Mouse (Mus musculus): Measurements from ENCODE around the gene Spata32. TPM values are rescaled to one million over a fixed set of nuclear protein-coding genes. Genes with fewer than 3 reads are reported as not detected.
A peak's percentile ranks its signal among the peaks of the same experiment; 100 is the strongest.

Gene Spata32
- total RNA-seq, 2 experiments from 2014 or later, result not detected

DNA sequence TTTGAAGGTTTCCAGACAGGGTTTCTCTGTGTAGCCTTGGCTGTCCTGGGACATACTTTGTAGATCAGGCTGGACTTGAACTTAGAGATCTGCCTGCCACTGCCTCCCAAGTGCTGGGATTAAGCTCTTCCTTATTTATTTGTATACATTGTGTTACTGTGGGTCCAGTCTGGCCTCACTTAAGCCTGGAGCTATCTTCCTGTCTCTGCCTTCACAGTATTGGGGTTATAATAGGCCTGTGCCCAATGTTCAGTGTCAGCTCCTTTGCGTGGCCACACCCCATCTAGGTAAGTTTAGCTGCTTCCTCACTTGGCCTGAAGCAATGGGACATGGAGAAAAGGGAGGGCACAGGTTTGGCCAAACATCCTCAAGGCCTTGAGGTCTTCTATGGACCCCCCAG, 41.7 kb downstream of the Spata32 start:
- DNase-seq, result no peak
- intact Hi-C loops (cut with DNase I), result no loop called here

DNA sequence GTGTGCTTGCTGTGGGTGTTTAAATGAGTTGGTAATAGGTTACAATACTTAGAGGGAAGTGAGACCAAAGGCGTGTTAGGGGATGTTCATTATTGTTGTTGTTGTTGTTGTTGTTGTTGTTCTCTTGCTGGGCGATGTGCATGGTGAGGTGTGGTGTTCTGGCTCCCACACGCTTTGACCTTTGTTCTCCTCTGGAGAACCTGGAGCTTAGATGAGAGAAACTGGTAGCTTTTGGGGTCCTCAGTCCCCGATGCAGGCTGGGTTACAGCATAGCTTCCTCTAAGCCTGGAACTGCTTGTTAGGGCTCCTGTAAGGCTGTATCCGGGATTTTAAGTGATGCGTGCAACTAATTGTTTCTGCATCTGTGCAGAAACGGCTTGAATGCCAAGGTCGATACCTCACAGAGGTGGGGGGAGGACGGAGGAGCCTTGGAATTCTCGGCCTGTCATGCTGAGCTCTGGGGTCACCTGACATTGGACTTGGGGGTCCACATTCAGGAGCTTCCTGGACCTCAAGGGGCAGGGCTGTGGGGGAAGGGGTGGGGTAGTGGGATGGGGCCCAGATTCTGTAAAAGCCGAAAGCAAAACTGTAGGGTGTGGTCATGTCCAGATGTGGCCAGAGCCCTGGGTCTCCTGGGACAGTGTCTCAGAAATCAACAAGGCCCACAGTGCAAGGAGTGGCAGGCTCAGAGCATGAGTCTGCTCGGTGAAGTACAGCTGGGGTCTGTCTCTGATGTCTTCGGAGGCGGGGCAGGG, 42.4 kb downstream of the Spata32 start:
- intact Hi-C loops (cut with DNase I), result no loop called here
- DNase-seq, result peak in 1 of 2 experiments; percentile 32

DNA sequence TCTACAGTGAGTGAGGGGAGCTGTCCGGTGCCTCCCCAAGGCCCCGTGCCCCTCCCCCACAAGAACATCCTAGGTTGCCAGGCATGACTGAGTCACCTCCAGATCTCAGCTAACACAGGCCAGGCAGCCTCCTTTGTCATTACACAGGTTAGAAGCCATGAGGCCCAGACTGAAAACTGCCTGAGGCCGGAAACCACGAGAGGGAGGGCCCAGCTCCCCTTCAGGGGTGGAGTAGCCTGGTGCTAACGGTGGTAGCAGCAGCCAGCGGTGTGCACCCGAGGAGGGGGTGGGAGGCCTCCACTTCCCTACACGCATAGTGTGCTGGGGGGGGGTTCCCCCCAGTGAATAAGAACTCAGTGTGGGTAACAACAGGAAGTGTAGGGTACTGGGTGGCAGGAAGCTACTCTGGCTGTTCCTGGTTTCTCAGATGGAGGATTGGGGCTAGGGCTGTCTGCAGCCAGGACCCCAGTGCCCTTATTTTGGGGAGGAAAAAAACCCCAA, 43.3 kb downstream of the Spata32 start:
- intact Hi-C loops (cut with DNase I), result loop anchor here (5.0 kb wide), 1 partner anchor 57 kb away; no protein-coding TSS in a partner anchor
- DNase-seq, result no peak

DNA sequence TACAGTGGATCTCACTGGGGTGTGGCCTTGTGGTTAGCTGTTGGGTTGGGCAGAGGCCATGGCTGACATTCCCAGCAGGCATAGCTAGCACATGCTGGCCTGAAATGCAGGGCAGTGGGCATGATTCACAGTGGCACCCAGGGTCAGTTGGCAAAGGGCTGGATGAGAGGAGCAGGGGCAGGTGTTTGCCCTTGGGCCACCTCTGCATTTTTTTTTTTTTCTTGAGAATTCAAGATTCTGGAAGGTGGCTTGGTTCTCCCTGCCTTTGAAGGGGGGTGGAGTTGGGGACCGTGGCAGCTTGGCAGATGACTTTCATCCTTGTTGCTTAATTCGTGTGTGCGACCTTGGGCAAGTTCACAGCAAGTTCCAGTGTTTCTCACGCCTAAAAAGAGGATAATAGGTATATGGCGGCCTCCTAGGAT, 43.8 kb downstream of the Spata32 start:
- DNase-seq, result no peak
- intact Hi-C loops (cut with DNase I), result loop anchor here (5.0 kb wide), 1 partner anchor 58 kb away; no protein-coding TSS in a partner anchor

DNA sequence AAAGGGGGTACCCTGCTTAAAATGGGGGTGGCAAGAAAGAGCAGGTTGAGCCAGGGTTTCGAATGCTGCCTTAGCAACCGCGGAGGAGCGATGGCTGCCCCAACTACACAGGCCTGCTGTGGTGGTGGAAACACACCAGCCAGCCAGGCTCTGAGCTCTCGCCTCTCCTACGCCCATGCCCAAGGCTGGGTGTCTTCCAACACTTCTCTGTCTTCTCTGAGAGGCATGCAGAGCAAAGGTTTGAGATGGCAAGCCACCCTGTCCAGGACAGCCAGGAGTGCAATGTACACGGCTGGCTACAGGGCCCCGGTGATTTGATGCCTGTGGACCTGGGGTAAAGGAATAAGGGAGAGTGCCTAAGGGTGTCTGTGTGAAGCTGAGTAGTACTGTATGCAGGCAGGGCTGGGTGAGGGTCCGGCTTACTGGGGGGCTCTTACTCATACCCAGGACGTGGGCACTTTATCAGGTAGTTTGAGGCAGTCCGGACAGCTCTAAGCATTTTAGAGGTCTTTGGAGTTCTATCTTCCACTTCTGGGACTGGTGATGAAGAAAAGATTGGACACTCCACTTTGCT, 44.4 kb downstream of the Spata32 start:
- DNase-seq, result no peak
- intact Hi-C loops (cut with DNase I), result loop anchor here (5.0 kb wide), 1 partner anchor 58 kb away; no protein-coding TSS in a partner anchor

DNA sequence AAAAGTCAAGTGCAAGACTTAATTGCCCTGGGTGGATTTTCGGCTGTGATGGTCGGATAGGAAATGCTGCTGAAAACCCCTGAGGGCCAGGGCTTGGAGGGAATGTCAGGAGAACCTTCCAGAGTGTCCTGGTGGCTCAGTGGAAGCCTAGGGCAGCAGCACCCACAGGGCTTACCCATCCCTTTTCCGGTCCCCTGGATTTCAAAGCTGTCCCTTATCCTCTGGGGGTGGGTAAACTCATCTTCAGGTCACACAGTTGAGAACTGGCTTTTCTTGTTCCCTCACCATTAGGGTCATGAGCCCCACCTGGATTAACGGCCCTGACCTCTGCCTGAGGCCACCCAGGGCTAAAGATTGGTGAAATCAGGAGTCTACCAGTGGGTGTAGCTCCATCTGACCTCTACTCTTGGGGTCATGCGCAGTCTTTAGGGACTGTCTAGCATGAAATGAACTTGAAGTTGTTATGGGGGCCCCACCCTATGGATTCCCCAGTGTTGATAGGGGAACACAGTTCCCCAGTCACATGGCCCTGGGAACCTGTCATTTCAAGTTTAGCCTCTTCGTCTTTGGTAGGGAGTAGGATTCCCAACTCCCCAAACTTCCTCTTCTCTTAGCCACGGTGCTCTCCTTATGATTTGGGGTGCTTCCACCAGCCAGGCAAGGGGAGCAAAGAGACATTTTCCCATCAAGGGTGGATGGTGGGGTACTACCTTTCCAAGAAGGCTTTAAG, 45.0 kb downstream of the Spata32 start:
- DNase-seq, result no peak
- intact Hi-C loops (cut with DNase I), result loop anchor here (5.0 kb wide), 1 partner anchor 59 kb away; no protein-coding TSS in a partner anchor

DNA sequence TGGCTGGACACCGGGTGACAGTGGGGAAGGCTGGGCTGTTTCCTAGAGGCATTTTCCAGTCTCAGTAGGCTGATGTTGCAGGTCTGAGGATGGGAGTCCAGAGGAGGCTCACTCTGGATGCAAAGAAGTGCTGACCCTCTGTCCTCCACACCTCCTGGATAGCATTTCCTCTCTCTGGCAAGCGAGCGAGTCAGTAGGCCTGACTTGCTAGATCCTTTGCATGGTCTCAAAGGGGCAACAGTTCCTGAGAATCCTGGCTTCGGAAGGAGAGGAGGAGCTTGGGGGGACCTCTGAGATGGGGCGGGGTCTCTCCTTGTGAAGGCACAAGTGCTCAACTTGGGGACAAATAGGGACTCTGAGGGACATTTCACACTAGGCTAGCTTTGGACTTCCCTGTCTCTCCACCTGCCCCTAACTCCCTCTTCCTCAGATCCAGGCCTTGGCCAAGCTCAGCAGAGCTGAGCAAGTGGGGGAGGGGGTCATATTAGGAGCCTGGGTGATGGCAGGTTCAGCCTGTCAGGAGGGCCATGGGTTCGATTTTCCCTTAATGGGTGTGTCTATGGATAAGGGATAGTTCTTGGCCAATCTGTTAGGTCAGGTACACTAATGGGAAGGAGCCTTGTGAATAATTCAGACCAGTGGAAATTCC, 45.7 kb downstream of the Spata32 start:
- intact Hi-C loops (cut with DNase I), result loop anchor here (5.0 kb wide), 1 partner anchor 60 kb away; no protein-coding TSS in a partner anchor
- no peak for DNase-seq

DNA sequence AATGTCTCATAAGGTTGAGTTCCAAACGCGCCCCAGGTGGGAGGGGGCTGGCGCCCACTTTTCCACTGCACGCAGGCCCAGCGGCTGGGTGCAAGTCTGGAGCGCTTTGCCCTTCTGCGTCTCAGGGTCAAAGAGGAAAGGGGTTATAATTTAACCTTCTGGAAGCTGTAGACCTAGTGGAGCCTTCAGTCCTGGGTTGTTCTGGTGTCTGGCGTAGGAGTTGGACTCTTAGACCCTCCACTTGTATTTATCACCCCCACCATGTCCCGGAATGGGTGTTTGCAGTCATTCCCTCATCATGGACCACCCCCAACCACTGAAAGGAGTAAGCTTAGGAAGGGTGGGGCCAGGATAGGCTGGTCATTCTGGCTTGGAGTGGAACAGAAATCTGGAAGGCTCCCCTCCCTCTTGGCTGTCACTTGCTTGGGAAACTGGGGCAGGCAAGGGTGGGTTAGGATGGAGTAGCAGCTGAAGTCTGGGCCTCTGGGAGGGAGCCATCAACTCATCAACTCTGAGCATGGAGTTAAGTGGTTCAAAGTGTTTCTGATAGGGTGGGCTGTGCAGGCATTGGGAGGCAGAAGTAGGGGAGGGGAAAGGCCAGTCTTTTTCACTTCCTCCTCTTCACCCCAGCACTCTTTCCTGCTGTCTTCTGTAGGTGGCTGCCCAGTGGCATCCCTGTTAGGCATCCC, 46.4 kb downstream of the Spata32 start:
- intact Hi-C loops (cut with DNase I), result loop anchor here (5.0 kb wide), 1 partner anchor 60 kb away; no protein-coding TSS in a partner anchor
- DNase-seq, result no peak

DNA sequence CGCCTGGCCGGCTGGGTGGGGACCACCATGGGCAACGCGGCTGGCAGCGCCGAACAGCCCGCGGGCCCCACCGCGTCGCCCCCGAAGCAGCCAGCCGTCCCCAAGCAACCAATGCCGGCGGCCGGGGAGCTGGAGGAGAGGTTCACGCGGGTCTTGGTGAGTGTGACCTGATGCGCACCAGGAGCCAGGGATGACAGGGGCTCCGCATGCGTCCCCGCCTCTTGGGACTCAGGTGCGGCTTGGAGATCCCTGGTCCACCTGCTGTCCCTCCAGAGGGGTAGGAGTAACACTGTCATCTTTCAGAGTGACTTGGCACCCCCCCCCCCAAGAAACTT, 47.0 kb downstream of the Spata32 start:
- DNase-seq, result no peak
- intact Hi-C loops (cut with DNase I), result loop anchor here (5.0 kb wide), 1 partner anchor 61 kb away; no protein-coding TSS in a partner anchor

DNA sequence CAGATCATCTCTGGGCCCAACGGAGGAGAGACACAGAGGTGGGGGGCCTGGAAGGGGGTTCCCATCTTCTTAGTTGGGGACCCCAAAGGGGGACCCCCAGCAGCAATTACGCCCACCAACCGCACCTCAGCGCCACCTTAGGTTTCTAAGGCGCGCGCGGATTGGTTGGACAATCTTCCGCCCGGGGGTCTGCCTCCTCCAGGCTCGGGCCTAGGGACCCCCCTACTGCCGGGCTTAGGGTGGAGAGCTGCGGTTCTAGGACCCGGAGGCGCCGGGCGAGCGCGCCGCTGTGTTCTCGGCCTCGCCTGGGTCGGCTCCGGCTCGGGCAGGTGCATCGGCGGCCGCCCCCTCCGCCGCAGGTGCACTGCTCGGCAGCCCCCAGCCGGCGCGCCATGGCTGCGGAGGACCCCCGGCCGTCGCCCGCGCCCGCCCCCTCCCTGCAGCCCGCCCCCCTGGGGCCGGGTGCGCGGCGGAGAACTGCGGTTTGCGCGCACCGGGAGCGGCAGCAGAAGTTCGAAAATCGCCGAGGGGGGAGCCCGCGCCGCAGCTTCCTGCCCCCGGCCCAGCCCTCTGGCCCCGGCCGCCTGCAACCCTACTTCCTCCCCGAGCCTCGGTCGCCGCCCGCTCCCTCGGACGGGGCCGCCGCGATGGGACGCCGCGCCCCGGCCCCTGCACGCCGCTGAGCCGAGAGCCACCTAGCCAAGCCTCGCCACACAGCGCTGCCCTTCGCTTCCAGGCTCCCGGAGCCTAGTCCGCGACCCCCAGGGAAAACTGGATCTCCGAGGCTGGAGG, 47.5 kb downstream of the Spata32 start, which contains the start of gene Fmnl1:
Gene Fmnl1, plus strand, starts transcription at position 614 of the 792 bp plus-strand sequence.
- intact Hi-C loops (cut with DNase I), result loop anchor here (5.0 kb wide), 1 partner anchor 62 kb away; no protein-coding TSS in a partner anchor
- no peak for DNase-seq

DNA sequence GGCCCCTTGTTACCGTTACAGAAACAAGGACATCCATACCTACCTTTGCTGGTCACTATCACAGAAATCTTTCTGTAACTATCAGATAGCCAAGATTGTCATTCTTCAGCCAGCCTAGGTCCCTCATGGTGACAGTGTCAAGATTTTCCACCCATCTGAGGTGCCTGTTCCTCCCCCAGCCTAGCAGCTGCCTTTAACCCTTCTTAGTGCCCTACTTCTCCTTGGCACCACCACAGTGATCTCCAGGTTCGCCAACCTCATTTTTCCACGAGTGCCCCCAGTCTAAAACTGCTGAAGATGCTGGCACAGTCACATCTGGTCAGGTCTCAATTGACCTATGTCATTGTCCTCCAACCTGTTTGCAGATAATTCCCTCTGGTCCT, 48.1 kb downstream of the Spata32 start:
- no peak for DNase-seq
- intact Hi-C loops (cut with DNase I), result loop anchor here (5.0 kb wide), 1 partner anchor 62 kb away; no protein-coding TSS in a partner anchor

DNA sequence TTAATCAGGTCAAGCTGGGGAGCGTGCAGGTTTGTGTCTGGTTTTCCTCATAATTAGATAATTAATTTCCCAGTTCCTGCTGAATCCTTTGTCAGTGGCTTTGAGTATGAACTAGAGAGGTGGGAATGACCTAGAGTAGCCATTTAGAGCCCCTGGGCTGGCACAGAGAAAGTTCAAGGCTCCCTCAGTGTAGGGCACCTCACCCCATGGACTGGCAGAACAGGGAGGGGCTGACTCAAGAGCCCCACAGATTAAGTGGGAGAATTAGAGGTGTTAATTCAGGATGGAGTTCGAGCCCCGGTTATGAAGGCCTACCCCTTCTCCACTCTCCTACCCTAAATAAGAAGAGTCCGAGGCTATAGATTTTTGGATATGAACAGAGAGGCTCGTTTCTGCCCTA, 48.6 kb downstream of the Spata32 start:
- intact Hi-C loops (cut with DNase I), result loop anchor here (5.0 kb wide), 2 partner anchors 63 to 103 kb away; no protein-coding TSS in a partner anchor
- no peak for DNase-seq

DNA sequence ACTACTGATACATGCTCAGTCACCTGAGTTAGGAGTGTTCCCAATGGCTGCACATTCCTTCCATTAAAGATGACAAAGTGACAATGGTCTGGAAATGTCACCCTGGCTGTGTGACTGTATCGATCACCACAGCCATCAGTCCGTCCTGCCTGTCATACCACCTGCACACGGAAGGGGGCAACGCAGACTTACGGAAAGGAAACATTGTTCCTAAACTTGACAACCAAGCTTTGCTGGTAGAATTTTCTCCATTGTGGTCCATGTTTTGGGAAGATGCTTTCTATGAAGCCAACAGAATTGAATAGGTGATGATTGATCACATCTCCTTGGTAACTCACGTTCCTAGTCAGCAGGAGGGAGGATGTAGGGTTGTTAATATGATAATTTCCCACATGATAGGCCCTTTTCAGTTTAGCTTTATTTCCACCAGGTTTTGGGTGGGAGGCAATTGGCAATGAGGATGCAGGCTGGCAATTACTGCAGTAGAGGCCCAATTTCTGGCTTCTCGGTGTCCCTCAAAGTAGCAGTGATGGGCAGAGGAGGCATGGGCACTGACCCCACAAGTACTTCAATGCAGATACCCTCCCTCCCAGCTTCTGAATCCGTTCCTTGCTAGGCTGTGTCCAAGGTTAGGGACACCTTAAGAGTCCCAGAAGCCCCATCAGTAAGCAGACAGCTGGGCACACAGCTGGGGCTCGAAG, 49.4 kb downstream of the Spata32 start:
- peak; percentile 60 to 71 for DNase-seq
- intact Hi-C loops (cut with DNase I), result loop anchor here (1.0 to 5.0 kb wide), 2 partner anchors 103 to 158 kb away; no protein-coding TSS in a partner anchor

DNA sequence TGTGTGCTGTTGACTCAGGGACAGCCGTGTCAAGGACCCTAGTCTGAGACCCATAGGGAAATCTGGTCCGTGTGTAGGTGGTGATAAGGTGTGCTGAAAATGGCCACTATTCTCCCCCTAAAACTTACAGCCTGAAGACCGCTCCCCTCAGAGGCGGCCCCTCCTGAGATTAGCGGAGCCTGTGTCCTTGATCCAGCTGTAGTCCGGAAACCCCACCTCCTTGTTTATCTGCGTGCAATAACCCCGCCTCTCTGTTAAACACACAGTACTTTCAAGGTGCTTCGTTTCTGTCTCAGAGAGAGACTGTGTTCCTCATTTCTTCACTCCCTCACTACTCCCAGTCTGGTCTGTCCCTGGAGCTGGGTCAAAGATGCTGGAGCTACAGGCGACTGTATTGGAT, 53.8 kb downstream of the Spata32 start:
- no peak for DNase-seq
- intact Hi-C loops (cut with DNase I), result no loop called here

DNA sequence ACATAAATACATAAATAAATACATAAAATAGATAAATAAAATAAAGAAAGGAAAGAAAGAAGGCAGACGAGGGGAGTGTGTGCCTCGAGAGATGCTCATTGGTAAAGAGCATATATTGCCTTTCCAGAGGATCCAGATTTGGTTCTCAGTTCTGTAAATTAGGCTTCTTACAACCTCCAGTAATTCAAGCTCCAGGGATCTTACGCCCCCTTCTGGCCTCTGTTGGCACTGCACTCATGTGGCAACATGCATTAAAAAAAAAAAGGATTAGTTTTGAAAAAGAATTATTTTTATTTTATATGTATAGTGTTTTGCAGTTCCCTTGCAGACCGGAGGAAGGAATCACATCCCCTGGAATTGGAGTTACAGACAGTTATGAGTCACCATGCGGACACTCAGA, 56.1 kb downstream of the Spata32 start:
- intact Hi-C loops (cut with DNase I), result no loop called here
- no peak for DNase-seq

DNA sequence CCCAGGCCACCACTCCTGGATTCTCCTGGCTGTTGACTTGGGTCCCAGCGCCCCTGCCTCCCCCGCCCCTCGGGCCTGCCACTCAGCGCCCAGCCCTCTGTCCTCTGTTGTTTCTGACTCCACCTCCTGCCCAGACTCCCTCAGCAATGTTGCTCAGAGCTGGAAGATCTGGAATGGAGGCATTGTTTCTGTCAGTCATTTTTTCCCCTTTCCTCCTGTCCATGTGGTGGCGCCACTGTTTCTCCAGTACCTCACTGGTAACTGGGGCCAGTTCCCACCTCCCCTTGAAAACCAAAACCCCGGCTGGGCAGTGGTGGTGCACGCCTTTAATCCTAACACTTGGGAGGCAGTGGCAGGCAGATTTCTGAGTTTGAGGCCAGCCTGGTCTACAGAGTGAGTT, 56.8 kb downstream of the Spata32 start:
- no peak for DNase-seq
- intact Hi-C loops (cut with DNase I), result no loop called here

DNA sequence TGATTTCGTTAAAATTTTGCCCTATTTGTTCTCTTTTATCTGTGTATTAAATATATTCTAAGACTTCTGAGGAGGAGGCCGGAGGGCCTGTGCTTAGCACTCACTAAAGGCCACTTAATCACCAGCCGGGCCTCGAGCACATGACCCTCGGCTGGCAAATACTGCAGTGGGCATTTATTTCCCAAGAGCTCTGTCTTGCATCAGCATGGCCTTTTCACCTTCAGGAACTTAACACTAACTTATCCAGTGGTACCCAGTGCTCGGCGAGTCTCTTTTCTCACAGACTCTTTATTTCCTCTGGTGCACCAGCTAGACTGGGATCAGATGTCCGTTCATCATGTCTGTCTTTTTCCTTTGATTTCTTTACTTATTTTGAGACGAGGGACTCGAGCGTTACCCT, 57.5 kb downstream of the Spata32 start:
- intact Hi-C loops (cut with DNase I), result no loop called here
- DNase-seq, result no peak
